Mouse (Mus musculus): ENCODE measurements at regions not wholly inside any gene's neighbourhood (a gene's known extent, or its start where the extent isn't known, plus 50 kb on each side); places are given as distances from the start of the nearest gene placed in this dataset.

DNA sequence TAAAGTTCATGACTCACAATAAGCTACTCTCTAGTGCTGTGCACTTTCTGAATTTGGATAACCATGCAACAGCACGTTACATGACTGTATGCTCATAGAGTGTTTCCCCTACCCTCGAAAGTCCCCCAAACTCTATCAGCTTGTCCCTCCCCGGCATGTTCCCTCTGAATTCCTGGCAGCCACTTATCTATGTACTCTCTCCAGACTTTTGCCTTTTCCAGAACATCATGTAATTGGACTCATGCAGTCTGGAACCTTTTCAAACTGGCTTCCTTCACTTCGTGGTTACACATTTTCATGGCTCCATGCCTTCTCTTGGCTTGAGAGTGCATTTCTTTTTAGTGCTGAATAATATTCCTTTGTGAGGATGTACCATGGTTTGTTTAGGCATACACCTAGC, 436.8 kb upstream of the Kif2a start:
- no peak for DNase-seq

DNA sequence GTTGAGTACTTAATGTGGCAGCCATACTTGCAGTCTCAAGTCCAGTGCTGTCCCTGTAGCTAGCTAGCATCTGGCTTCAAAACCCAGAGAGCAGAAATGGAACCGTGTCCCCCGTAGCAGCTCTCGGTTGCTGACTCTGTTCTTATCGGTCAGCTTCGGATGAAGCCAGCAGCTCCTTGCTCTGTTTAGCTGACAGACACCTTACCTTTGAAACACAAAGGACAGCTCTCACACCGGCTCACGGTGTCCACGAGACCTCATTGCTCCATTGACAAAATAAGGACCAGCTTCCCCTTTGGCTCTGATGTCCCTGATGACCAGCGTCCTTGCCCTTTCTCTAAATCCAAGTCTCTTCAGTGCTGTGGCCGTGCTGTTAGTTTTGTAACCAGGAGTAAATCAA, 435.3 kb upstream of the Kif2a start:
- no peak for DNase-seq

- DNase-seq = no peak
Measured at GRCm38 (mm10) chr13:107456394-107456793, 434.5 kb upstream of the Kif2a start.

- DNase-seq = peak; percentile 71
Measured at GRCm38 (mm10) chr13:107449598-107450179, 427.8 kb upstream of the Kif2a start.

DNA sequence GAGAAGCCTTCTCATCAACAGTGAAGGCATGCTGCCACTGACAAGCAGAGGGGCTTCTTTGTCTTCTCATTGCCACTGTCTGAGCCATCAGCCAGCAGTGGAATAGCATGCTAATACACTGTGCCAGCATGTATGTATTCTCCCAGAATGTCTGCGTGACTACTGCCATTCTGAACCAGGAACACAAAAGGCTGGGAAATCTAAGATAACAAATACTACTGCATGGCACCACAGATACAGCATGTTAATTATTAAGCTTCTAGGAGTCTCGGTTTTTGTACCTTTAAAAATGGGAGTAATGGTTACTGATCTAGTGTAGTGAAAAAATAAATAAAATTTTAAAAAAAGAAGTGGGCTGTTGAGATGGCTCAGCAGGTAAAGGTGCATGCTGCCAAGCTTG, 425.9 kb upstream of the Kif2a start:
- no peak for DNase-seq

- no peak for DNase-seq
Measured at GRCm38 (mm10) chr13:107419363-107420155, 397.6 kb upstream of the Kif2a start.

DNA sequence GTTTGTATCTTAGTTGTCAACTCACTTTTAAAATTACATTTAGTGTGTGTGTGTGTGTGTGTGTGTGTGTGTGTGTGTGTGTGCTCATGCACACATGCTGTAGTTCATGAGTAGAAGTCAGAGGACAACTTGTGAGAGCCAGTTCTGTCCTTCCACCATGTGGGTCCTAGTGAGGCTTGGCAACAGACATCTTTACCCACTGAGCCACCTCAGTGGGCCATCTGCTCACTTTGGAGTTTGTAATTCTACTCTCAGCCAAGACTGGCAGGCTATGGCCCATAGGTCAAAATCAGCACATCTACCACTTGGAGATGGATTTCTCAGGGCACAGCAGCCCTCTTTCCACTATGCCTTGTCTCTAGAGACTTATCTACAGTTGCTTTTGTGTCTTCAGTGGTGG, 388.3 kb upstream of the Kif2a start:
- no peak for DNase-seq

DNA sequence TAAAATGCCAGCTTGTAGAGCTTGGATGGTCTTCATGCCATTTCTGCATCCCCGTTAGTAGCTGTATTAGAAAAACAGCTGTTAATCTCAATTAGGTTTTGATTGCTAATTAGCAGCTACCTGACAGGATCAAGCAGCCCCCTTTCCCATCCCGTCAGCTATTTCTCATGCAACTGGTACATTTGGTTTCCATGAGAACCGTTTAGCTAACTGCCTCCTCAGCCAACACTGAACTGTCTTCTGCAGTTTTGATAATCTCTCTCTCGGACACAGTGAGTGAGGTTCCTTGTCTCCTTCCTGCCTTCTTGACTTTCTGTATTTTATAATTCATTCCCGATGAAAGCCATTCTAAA, 385.7 kb upstream of the Kif2a start:
- no peak for DNase-seq

DNA sequence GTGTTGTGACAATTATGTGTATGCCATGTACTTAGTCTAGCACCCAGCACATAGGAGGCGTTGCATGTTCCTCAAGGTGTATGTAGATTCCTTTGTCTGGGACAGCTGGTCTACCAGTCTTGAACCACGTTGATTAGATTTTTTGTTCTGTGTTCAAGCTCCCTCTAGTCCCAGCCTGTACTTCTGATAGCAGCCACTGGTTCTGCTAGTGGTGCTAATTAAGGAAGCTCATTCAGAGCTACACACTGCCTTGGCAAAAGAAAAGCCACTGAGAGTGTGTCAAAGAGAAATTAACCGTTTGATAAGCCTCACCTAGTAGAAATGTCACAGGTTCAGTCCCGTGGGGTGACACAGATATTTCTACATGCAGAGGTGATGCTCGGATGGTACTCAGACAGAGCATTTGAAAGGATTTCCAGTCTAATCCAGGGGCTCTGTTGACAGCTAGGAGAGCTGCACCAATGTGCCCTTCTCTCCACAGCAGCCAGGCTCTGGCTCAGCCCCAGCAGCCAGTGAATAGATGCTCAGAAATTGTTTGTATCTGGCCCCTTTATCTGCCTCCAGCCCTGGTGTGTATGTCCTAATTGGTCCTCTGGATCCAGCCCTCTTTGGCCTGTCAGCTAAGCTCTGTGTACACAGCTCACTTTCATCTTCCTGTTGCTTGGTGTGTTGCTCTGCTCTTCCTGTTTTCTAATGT, 385.2 kb upstream of the Kif2a start:
- DNase-seq = peak; percentile 63

- DNase-seq = no peak
Measured at GRCm38 (mm10) chr13:107398621-107399363, 376.9 kb upstream of the Kif2a start.

- no peak for DNase-seq
Measured at GRCm38 (mm10) chr13:107396036-107396435, 374.1 kb upstream of the Kif2a start.

DNA sequence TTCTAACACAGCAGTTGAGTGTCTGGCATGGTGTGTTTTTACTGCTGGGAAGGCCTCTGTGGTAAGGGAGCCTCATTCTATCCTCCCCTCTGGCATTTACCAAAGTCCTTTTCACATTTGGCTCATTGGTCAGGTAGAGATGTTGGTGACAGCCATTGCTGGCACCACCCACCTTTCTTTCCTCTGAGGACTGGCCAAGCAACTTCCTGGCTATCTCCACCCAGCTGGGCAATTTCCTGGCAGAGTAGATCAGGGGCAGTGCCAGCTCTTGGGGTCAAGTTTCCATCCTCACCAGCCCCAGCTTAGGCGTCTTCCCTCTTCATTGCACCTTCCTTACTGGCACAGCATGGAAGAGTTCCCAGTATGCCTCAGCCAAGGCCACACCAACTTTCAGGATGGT, 372.5 kb upstream of the Kif2a start:
- no peak for DNase-seq

GRCm38 (mm10) chr13:107389535-107390150, 367.7 kb upstream of the Kif2a start:
- no peak for DNase-seq

DNA sequence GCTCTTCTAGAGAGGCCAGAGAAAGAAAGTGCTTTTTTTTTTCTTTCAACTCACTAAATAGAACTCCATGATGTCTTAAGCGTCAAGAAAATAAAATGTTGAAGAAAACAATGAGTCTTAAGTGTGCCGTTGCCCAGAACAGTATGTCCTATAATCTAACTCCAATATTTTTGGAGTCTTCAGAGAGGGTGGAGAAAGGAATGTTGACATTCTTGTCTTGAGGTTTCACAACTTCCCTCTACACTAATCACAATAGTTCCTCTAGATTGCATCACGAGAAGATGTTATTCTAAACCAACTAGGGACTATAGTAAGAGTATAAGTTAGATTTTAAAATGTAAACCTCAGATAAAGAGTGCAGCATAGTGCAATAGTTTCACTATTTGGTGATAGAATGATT, 367.1 kb upstream of the Kif2a start:
- no peak for DNase-seq

- DNase-seq = no peak
Measured at GRCm38 (mm10) chr13:107378076-107378475, 356.1 kb upstream of the Kif2a start.

DNA sequence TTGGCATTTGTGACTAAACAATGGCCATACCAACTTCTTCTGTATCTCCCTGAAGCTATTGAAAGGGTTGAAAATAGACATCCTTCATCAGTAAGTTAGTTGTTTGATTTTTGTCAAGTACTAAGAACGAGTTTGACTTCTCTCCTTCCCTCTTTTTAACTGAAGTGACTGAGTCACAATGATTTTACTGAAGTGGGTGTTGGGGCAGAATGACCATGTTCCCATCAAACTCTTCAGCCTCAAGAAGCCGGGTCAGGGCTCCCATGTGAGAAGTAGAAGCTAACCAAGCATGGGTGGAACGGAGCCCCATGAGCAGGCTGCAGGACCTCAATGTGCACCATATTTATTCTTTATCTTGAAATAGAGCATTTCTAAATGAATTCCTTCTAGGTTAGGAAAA, 350.7 kb upstream of the Kif2a start:
- no peak for DNase-seq

DNA sequence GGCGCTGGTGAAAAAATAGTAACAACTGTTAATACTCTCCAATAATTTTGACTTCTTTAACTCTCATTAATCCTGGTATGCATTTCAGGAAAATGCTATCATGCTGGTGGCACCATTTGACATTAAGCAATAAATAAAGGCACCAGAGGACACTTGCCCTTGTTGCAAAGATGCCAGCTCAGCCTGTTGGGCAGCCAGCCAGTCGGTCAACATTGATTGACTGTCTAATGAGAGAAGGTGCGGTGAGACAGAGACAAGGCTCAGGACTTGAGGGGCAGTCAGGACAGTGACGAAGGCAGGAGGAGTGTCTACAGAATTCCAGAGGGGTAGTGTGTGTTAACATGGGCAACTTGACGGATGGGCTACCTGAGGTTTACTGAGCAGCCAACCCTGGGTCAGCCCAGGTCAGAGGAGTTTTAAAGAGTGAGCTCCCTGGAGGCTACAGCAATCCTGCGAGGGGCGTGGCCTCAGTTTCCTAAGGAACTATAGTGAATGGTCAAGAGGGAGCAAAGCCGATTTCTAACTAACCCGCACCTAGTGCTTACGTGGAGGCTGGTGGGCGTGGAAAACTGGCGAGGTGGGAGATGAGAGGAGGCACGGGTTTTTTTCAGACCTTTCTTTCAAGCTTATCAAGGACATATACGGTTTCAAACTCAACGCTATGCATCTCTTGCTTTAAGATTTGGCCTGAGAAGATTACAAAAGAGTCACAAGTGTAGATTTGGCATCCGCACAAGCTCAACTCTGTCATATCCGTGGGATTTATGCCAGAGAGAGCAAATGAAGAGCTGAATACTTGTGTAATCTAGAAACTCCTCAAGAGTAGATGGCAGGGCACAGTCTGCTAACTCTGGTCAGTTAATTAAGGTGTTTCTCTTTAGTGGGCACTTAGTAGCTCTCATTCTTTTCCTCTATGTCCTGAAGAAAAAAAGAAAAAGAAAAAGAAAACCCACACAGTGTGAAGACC, 350.0 kb upstream of the Kif2a start:
- no peak for DNase-seq

DNA sequence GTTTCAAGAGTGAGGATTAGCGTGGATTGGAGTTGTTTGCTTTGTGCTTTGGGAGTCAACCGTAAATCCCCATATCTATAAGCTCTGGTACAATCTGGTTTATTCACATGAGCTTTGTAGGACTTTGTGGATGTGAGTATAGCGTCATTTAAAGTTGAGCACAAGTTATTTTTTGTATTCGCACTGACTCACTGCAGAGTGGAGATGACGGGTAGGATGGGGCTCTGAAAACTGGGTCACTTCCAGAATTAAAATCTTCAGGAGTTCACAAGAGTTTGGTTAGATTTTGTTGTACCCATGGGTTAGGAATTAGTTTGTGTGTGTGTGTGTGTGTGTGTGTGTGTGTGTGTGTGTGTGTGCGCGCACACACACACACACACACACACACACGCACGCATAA, 345.7 kb upstream of the Kif2a start:
- no peak for DNase-seq

GRCm38 (mm10) chr13:107365766-107366165, 343.8 kb upstream of the Kif2a start:
- no peak for DNase-seq

DNA sequence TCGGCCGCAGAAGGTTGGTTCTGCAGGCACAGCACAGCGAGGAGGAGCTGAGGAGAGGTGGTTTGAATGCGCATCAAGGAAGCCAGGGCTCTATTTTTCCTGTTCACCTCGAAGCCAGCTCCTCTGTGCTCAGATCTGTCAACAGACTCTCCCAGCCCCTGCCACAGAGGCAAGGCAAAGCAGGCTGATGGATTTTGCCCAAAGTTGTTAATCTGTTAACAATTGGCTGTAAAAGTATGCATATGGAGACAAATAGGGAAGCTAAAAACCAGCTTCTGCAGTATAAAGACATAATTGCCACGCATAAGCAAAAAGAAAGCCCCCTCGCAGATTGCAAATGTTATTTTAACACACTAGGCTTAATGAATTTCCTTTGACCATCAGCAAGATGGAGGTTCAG, 343.3 kb upstream of the Kif2a start:
- DNase-seq = no peak

GRCm38 (mm10) chr13:107362806-107363687, 341.1 kb upstream of the Kif2a start:
- DNase-seq = no peak

Data from right cerebral cortex, adult 18-20 months (tissue).